Mouse (Mus musculus): ENCODE results near the gene Lsm14a.

- TF ChIP-seq CTCF (IDR thresholded peaks at IDR 0.05; ENCODE audit: borderline replicate concordance, control insufficient read depth, extremely low read depth, insufficient read depth, low read length, poor library complexity) (no peak), POLR2A (IDR thresholded peaks at IDR 0.05; ENCODE audit: control insufficient read depth, extremely low read depth, insufficient read depth, low read length, poor library complexity) (no peak)
These were observed 2.8 kb downstream of the Lsm14a start for GRCm38 (mm10) chr7:34390111-34390833.
